ENCODE assay signal across 8 mouse cellular contexts in the genomic region with DNA sequence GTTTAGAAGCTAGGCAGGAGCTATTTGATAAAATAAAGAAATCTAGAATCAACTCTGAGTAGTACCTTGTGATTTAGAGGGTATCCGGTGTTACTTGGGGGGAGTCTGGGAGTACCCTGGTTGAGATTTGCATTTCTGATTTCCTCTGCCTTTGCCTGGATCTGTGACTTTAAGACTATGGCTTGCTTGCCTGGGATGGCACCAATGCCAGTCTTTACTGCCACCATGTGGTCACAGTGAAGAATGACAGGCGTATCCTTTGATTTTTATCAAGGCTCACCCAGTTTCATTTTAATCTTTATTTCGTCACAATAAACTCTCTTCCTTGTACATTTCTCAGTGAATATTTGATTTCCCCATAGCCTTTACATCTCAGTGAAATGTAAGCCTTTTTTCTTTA. TPM values are rescaled to one million over a fixed set of nuclear protein-coding genes. Genes with fewer than 3 reads are reported as not detected.
DNase-seq lines count a peak whose midpoint lies in the region; ATAC-seq lines count a peak whose summit lies in the region.

No protein-coding gene starts in this region.

- H3K4me1 ChIP-seq in neural tube, embryonic 11.5 days (ENCODE audit: control insufficient read depth, insufficient read depth, low read length) = no peaks in the 10 kb centered on the region
- H3K4me1 ChIP-seq in hindbrain, embryonic 12.5 days = no peaks in the 10 kb centered on the region

- ATAC-seq in neural tube, embryonic 11.5 days (ENCODE audit: insufficient read depth, low FRiP score, low TSS enrichment) = no peak
- peak; percentile 85; the same call in 1 of the 2 replicates for ATAC-seq in monocyte, adult 5-6 weeks (replicated peaks; ENCODE audit: insufficient number of reproducible peaks, low FRiP score, low TSS enrichment, poor library complexity, severe bottlenecking)
- no peak for ATAC-seq in hindbrain, embryonic 12.5 days (ENCODE audit: low FRiP score)

- H3K27ac ChIP-seq in neural tube, embryonic 11.5 days (ENCODE audit: low read depth, low read length) = no peak overlapping the region
- H3K27ac ChIP-seq in hindbrain, embryonic 12.5 days = no peak overlapping the region

- no peaks in the 10 kb centered on the region for H3K27me3 ChIP-seq in neural tube, embryonic 11.5 days (ENCODE audit: control insufficient read depth, insufficient read depth, low read length)
- H3K27me3 ChIP-seq in hindbrain, embryonic 12.5 days = no peaks in the 10 kb centered on the region; the same call in 1 of the 2 replicates

- no peaks in the 10 kb centered on the region for H3K36me3 ChIP-seq in neural tube, embryonic 11.5 days (ENCODE audit: control insufficient read depth, insufficient read depth, low read length)
- no peaks in the 10 kb centered on the region for H3K36me3 ChIP-seq in hindbrain, embryonic 12.5 days

- 8% methylated on average over 3 of the region's 3 CpGs for WGBS in neural tube, embryonic 11.5 days
- 12% methylated on average over 3 of the region's 3 CpGs for WGBS in hindbrain, embryonic 12.5 days

- no peak overlapping the region for H3K9ac ChIP-seq in neural tube, embryonic 11.5 days (ENCODE audit: low read length)
- no peak overlapping the region for H3K9ac ChIP-seq in hindbrain, embryonic 12.5 days

- H3K4me3 ChIP-seq in neural tube, embryonic 11.5 days (ENCODE audit: low read depth, low read length) = no peak overlapping the region
- H3K4me3 ChIP-seq in hindbrain, embryonic 12.5 days = no peak overlapping the region

- peak; percentile 34 for DNase-seq in cerebellum, adult 9-10 months
- no peak for DNase-seq in cerebellum, postnatal 4 days (ENCODE audit: low spot score in 2 of 2)
- DNase-seq in neural tube, embryonic 11.5 days (ENCODE audit: low spot score) = peak; percentile 23
- DNase-seq in neural tube, embryonic 10.5 days (ENCODE audit: extremely low spot score, low spot score) = no peak
- peak; percentile 36 for DNase-seq in embryo, embryonic 11.5 days (ENCODE audit: low read depth, low spot score)
- DNase-seq in kidney, adult 11 months = no peak

- H3K4me2 ChIP-seq in neural tube, embryonic 11.5 days (ENCODE audit: low read depth) = no peak overlapping the region
- H3K4me2 ChIP-seq in hindbrain, embryonic 12.5 days (replicated peaks) = no peak overlapping the region

- no peaks in the 10 kb centered on the region for H3K9me3 ChIP-seq in neural tube, embryonic 11.5 days (ENCODE audit: control insufficient read depth, low read length)
- no peaks in the 10 kb centered on the region for H3K9me3 ChIP-seq in hindbrain, embryonic 12.5 days (replicated peaks)

RNA-seq across cellular contexts. Expression of a gene that starts 16.3 kb away (rescaled TPM):
- 2.6 and 4.2 TPM in 2 replicates for polyA plus RNA-seq in neural tube, embryonic 11.5 days (2014; fragmentation: Nextera tagmentation; extraction: Ambion mirVana)
- not detected in 3 replicates for total RNA-seq in monocyte, adult 5-6 weeks (2017)
- 0.80 and 1.7 TPM in 2 replicates for polyA plus RNA-seq in hindbrain, embryonic 12.5 days (2016; fragmentation: Nextera tagmentation; extraction: Ambion mirVana)

RNA-seq across cellular contexts. Expression of a gene that starts 17.4 kb away (rescaled TPM):
- 20.3 and 27.9 TPM in 2 replicates for polyA plus RNA-seq in neural tube, embryonic 11.5 days (2014; fragmentation: Nextera tagmentation; extraction: Ambion mirVana)
- not detected in 3 replicates for total RNA-seq in monocyte, adult 5-6 weeks (2017)
- 7.3 and 9.4 TPM in 2 replicates for polyA plus RNA-seq in hindbrain, embryonic 12.5 days (2016; fragmentation: Nextera tagmentation; extraction: Ambion mirVana)

RNA-seq across cellular contexts. Expression of a gene that starts 31.3 kb away (rescaled TPM):
- polyA plus RNA-seq in neural tube, embryonic 11.5 days (2014; fragmentation: Nextera tagmentation; extraction: Ambion mirVana) = 24.2 and 25.7 TPM in 2 replicates
- total RNA-seq in monocyte, adult 5-6 weeks (2017) = 18.7 to 28.1 TPM (median 23.0 TPM) in 3 replicates
- polyA plus RNA-seq in hindbrain, embryonic 12.5 days (2016; fragmentation: Nextera tagmentation; extraction: Ambion mirVana) = 33.7 and 34.4 TPM in 2 replicates

Comparison
In these comparisons a context has a peak if more than half of its experiments do, and no peak if none do; other contexts are left out.
1. DNase-seq: peak in cerebellum, adult 9-10 months (single experiment), neural tube, embryonic 11.5 days (single experiment) and embryo, embryonic 11.5 days (single experiment); none in cerebellum, postnatal 4 days (0 of 2), neural tube, embryonic 10.5 days (single experiment) and kidney, adult 11 months (single experiment).